Comparison of ENCODE assay signal across 10 mouse cellular contexts in the genomic region with DNA sequence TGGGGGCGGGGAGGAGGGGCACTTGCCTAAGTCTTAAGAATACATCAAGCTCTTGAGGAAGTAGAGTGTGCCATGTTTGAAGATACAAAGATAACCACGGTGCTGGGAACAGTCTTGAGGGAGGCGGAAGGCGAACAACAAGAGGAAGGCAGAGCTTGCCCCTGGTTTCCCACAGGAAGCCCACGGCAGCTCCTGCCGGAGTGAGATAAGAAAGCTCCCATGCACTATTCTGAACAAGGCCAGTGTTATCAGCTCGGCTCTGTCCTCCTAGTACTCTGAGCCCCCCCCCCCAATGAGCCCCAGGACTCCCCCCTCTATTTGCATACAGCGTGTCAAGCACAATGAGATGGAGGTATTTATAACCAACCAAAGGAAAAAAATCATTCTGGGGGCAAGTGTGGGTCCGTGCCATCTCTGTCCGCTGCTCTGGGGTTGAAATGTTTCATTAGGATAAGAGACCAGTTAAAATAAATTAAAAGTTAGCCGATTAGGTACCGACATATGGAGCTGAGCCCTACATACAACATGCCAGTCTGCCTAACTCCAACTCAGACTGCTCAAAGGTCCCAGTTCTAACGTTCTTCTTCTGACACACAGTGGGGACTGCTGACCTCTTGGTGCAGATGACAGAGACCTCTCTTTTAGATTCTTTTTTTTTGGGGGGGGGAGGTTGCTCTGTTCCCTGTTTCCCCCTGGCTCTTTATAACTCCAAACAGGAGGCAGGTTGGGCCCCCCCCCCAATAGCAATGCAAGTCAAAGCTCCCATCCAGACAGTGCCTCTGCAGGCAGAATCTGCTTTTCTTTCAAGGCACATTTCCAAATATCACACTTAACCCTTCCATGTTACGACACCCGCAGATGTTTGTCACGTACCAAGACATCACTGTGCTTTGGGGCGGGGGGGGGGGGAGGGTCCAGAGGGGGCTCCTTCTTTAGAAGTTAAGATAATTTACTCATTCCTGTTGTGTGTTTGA.
DNase-seq lines count a peak whose midpoint lies in the region; ATAC-seq and TF ChIP-seq lines count a peak whose summit lies in the region.
"Had no signal": no experiment of that assay in that cellular context is flagged by ENCODE, and none has a peak within 500 bp of the region (broad histone marks: within the 10 kb centered on the region; RNA-seq: fewer than 3 reads in every experiment).

No protein-coding gene starts in this region.

- H3K36me3 ChIP-seq in midbrain, embryonic 11.5 days (ENCODE audit: control insufficient read depth, insufficient read depth, low read length), result no peaks in the 10 kb centered on the region
- no peaks in the 10 kb centered on the region for H3K36me3 ChIP-seq in midbrain, postnatal 0 days (ENCODE audit: insufficient read depth, low read length)
- peaks cover 10% of the 10 kb centered on the region; the same call in 1 of the 2 replicates for H3K36me3 ChIP-seq in heart, postnatal 0 days (replicated peaks; ENCODE audit: control insufficient read depth, insufficient read depth, low read length)
- no peaks in the 10 kb centered on the region for H3K36me3 ChIP-seq in liver, embryonic 12.5 days
- no peaks in the 10 kb centered on the region for H3K36me3 ChIP-seq in stomach, embryonic 16.5 days (ENCODE audit: control insufficient read depth, insufficient read depth, low read length)

- 0 out of 2 replicates have a peak, but pooled peaks have one; percentile 22 for ATAC-seq in midbrain, embryonic 11.5 days (ENCODE audit: low FRiP score)
- ATAC-seq in midbrain, postnatal 0 days (ENCODE audit: low FRiP score), result no peak
- ATAC-seq in heart, postnatal 0 days (ENCODE audit: insufficient read depth, low read depth), result peak; percentile 87
- peak; percentile 90 for ATAC-seq in liver, embryonic 12.5 days
- ATAC-seq in stomach, embryonic 16.5 days (ENCODE audit: insufficient read depth, low FRiP score), result peak; percentile 64; the same call in 1 of the 2 replicates
- ATAC-seq: Patski had no signal

- H3K4me1 ChIP-seq in midbrain, embryonic 11.5 days (ENCODE audit: control insufficient read depth, insufficient read depth, low read length), result no peaks in the 10 kb centered on the region
- no peaks in the 10 kb centered on the region for H3K4me1 ChIP-seq in midbrain, postnatal 0 days (ENCODE audit: insufficient read depth, low read length)
- H3K4me1 ChIP-seq in heart, postnatal 0 days (ENCODE audit: control insufficient read depth, insufficient read depth), result peaks cover 17% of the 10 kb centered on the region
- H3K4me1 ChIP-seq in liver, embryonic 12.5 days, result peaks cover 14% of the 10 kb centered on the region
- no peaks in the 10 kb centered on the region for H3K4me1 ChIP-seq in stomach, embryonic 16.5 days (ENCODE audit: control insufficient read depth, insufficient read depth, low read length)

- TF ChIP-seq CTCF in midbrain, postnatal 0 days (IDR thresholded peaks at IDR 0.05), result no peak
- no peak for TF ChIP-seq CTCF in heart, postnatal 0 days (IDR thresholded peaks at IDR 0.05; ENCODE audit: low read depth)

- H3K4me3 ChIP-seq in midbrain, embryonic 11.5 days (ENCODE audit: low read depth, low read length), result no peak overlapping the region
- H3K4me3 ChIP-seq in midbrain, postnatal 0 days (ENCODE audit: low read depth, low read length), result no peak overlapping the region
- H3K4me3 ChIP-seq in heart, postnatal 0 days (ENCODE audit: low read depth, low read length), result peak overlapping the region; percentile 22; the same call in 1 of the 2 replicates
- H3K4me3 ChIP-seq in liver, embryonic 12.5 days, result no peak overlapping the region
- no peak overlapping the region for H3K4me3 ChIP-seq in stomach, embryonic 16.5 days (replicated peaks; ENCODE audit: low read length)
- H3K4me3 ChIP-seq: myocyte had no signal

- no peaks in the 10 kb centered on the region for H3K27me3 ChIP-seq in midbrain, embryonic 11.5 days (ENCODE audit: control insufficient read depth, insufficient read depth, low read length)
- no peaks in the 10 kb centered on the region for H3K27me3 ChIP-seq in midbrain, postnatal 0 days (ENCODE audit: insufficient read depth, low read length)
- no peaks in the 10 kb centered on the region for H3K27me3 ChIP-seq in heart, postnatal 0 days (ENCODE audit: control insufficient read depth, insufficient read depth, low read length)
- no peaks in the 10 kb centered on the region for H3K27me3 ChIP-seq in liver, embryonic 12.5 days (replicated peaks)
- H3K27me3 ChIP-seq in stomach, embryonic 16.5 days (ENCODE audit: control insufficient read depth, insufficient read depth, low read length), result no peaks in the 10 kb centered on the region
- H3K27me3 ChIP-seq: Patski had no signal

- no peak overlapping the region for H3K9ac ChIP-seq in midbrain, embryonic 11.5 days (ENCODE audit: low read length)
- no peak overlapping the region for H3K9ac ChIP-seq in midbrain, postnatal 0 days (replicated peaks; ENCODE audit: low read length, poor library complexity, severe bottlenecking)
- no peak overlapping the region for H3K9ac ChIP-seq in heart, postnatal 0 days (replicated peaks; ENCODE audit: low read depth, low read length)
- H3K9ac ChIP-seq in liver, embryonic 12.5 days, result no peak overlapping the region
- H3K9ac ChIP-seq in stomach, embryonic 16.5 days (ENCODE audit: low read length), result no peak overlapping the region

- peak; percentile 91; the same call in 1 of the 2 replicates for TF ChIP-seq EP300 in heart, postnatal 0 days (IDR thresholded peaks at IDR 0.05; ENCODE audit: low read depth)

- H3K9me3 ChIP-seq in midbrain, embryonic 11.5 days (ENCODE audit: control insufficient read depth, low read length), result no peaks in the 10 kb centered on the region; the same call in 1 of the 2 replicates
- no peaks in the 10 kb centered on the region for H3K9me3 ChIP-seq in midbrain, postnatal 0 days (ENCODE audit: low read length)
- no peaks in the 10 kb centered on the region for H3K9me3 ChIP-seq in heart, postnatal 0 days (replicated peaks; ENCODE audit: control insufficient read depth, low read length)
- peaks cover 7% of the 10 kb centered on the region; the same call in 1 of the 2 replicates for H3K9me3 ChIP-seq in liver, embryonic 12.5 days (replicated peaks)
- no peaks in the 10 kb centered on the region for H3K9me3 ChIP-seq in stomach, embryonic 16.5 days (replicated peaks; ENCODE audit: control insufficient read depth, low read length)

- no peak overlapping the region for H3K4me2 ChIP-seq in midbrain, embryonic 11.5 days
- no peak overlapping the region for H3K4me2 ChIP-seq in midbrain, postnatal 0 days (ENCODE audit: low read depth, low read length, poor library complexity, severe bottlenecking)
- peak overlapping the region; percentile 54 for H3K4me2 ChIP-seq in heart, postnatal 0 days (ENCODE audit: low read depth, low read length)
- peak overlapping the region; percentile 42 for H3K4me2 ChIP-seq in liver, embryonic 12.5 days
- no peak overlapping the region for H3K4me2 ChIP-seq in stomach, embryonic 16.5 days (ENCODE audit: low read depth, low read length)

- DNase-seq in midbrain, embryonic 11.5 days (ENCODE audit: low spot score, missing footprints), result peak; percentile 74
- DNase-seq in midbrain, postnatal 0 days (ENCODE audit: low spot score), result no peak
- peak; percentile 63 for DNase-seq in heart, postnatal 0 days (ENCODE audit: low spot score)
- no peak for DNase-seq in layer of hippocampus, postnatal 36 days
- no peak for DNase-seq in cerebellum, adult 9-10 months
- DNase-seq in thymus, postnatal 10 days (ENCODE audit: low spot score in 2 of 2), result no peak

- H3K27ac ChIP-seq in midbrain, embryonic 11.5 days (ENCODE audit: low read depth, low read length), result no peak overlapping the region
- no peak overlapping the region for H3K27ac ChIP-seq in midbrain, postnatal 0 days (ENCODE audit: low read depth, low read length)
- peak overlapping the region; percentile 70 for H3K27ac ChIP-seq in heart, postnatal 0 days (ENCODE audit: low read depth)
- H3K27ac ChIP-seq in liver, embryonic 12.5 days, result peak overlapping the region; percentile 10; the same call in 1 of the 2 replicates
- no peak overlapping the region for H3K27ac ChIP-seq in stomach, embryonic 16.5 days (ENCODE audit: low read length)

- WGBS in midbrain, embryonic 11.5 days, result 70% methylated on average over 17 of the region's 17 CpGs
- WGBS in midbrain, postnatal 0 days, result 56% methylated on average over 17 of the region's 17 CpGs
- 12% methylated on average over 17 of the region's 17 CpGs for WGBS in heart, postnatal 0 days
- WGBS in liver, embryonic 12.5 days (ENCODE audit: insufficient replicate concordance), result 13% methylated on average over 17 of the region's 17 CpGs
- WGBS in stomach, embryonic 16.5 days, result 55% methylated on average over 17 of the region's 17 CpGs

Comparison
In these comparisons a context has a peak if more than half of its experiments do, and no peak if none do; other contexts are left out.
1. DNase-seq: peak in midbrain, embryonic 11.5 days (single experiment) and heart, postnatal 0 days (single experiment); none in midbrain, postnatal 0 days (single experiment), layer of hippocampus, postnatal 36 days (0 of 2), cerebellum, adult 9-10 months (single experiment) and thymus, postnatal 10 days (0 of 2).
2. H3K27ac ChIP-seq: peak in heart, postnatal 0 days (single experiment) and liver, embryonic 12.5 days (single experiment); none in midbrain, embryonic 11.5 days (single experiment), midbrain, postnatal 0 days (single experiment) and stomach, embryonic 16.5 days (single experiment).
3. H3K4me2 ChIP-seq: peak in heart, postnatal 0 days (single experiment) and liver, embryonic 12.5 days (single experiment); none in midbrain, embryonic 11.5 days (single experiment), midbrain, postnatal 0 days (single experiment) and stomach, embryonic 16.5 days (single experiment).